Mouse (Mus musculus) intestine, postnatal 0 days (tissue): ENCODE data around the gene Usp6nl. TPM values are rescaled to one million over a fixed set of nuclear protein-coding genes. Genes with fewer than 3 reads are reported as not detected.

Experiments used
- ATAC-seq: fragments of 200-750 bp; cut with Nextera tagmentation; 2 replicates; pipeline ENCODE4 v1.8.0; 2017; ENCODE audit warnings: mild to moderate bottlenecking, moderate TSS enrichment, moderate library complexity
- H3K27ac ChIP-seq: fragments of 300-500 bp; sonication (generic); 2 replicates; pipeline ENCODE4 v1.5.1; 2014; ENCODE audit warnings: mild to moderate bottlenecking, low read depth, low read length, moderate library complexity
- H3K27me3 ChIP-seq: fragments of 300-500 bp; sonication (generic); replicated peaks from 2 replicates; pipeline ENCODE4 v1.6.1; 2014; ENCODE audit warnings: low read length, mixed read lengths; ENCODE audit not compliant: control insufficient read depth, insufficient read depth
- H3K36me3 ChIP-seq: fragments of 300-500 bp; sonication (generic); 2 replicates; pipeline ENCODE4 v1.6.1; 2014; ENCODE audit warnings: mild to moderate bottlenecking, moderate library complexity; ENCODE audit not compliant: control insufficient read depth, insufficient read depth
- H3K4me1 ChIP-seq: fragments of 300-500 bp; sonication (generic); replicated peaks from 2 replicates; pipeline ENCODE4 v1.6.1; 2014; ENCODE audit warnings: antibody characterized with exemption, low read length, mixed read lengths; ENCODE audit not compliant: control insufficient read depth, insufficient read depth
- H3K4me2 ChIP-seq: fragments of 300-500 bp; sonication (generic); replicated peaks from 2 replicates; pipeline ENCODE4 v1.6.1; 2014; ENCODE audit warnings: low read depth, mild to moderate bottlenecking, moderate library complexity
- H3K4me3 ChIP-seq: fragments of 300-500 bp; sonication (generic); 2 replicates; pipeline ENCODE4 v1.5.1; 2014; ENCODE audit warnings: low read depth, low read length
- H3K9ac ChIP-seq: fragments of 300-500 bp; sonication (generic); 2 replicates; pipeline ENCODE4 v1.6.1; 2014; ENCODE audit warnings: mild to moderate bottlenecking, low read depth, low read length
- H3K9me3 ChIP-seq: fragments of 300-500 bp; sonication (generic); 2 replicates; pipeline ENCODE4 v1.6.1; 2016; ENCODE audit warnings: mixed run types; ENCODE audit not compliant: control insufficient read depth
- CTCF ChIP-seq: sonication (generic); IDR thresholded peaks from 2 replicates; pipeline ENCODE4 v1.5.1; 2016; ENCODE audit warnings: low read depth, mild to moderate bottlenecking, control low read depth, antibody characterized with exemption, moderate library complexity
- WGBS: fragments of 180-500 bp; shearing (Covaris S2); extraction: QIAGEN DNeasy Blood & Tissue Kit; methylation state at CpG from one replicate; pipeline ENCODE4 v1.1.7; 2014; 5-methylcytosine and 5-hydroxymethylcytosine counted together
- polyA plus RNA-seq: library from polyadenylated mRNA; unstranded; fragments of >200 nt; fragmentation: Nextera tagmentation; extraction: Ambion mirVana; gene quantifications from 2 replicates; pipeline ENCODE4 v1.2.1, GENCODE M21; 2015

Usp6nl gene
- 6.8 and 7.7 TPM in 2 replicates for polyA plus RNA-seq

DNA sequence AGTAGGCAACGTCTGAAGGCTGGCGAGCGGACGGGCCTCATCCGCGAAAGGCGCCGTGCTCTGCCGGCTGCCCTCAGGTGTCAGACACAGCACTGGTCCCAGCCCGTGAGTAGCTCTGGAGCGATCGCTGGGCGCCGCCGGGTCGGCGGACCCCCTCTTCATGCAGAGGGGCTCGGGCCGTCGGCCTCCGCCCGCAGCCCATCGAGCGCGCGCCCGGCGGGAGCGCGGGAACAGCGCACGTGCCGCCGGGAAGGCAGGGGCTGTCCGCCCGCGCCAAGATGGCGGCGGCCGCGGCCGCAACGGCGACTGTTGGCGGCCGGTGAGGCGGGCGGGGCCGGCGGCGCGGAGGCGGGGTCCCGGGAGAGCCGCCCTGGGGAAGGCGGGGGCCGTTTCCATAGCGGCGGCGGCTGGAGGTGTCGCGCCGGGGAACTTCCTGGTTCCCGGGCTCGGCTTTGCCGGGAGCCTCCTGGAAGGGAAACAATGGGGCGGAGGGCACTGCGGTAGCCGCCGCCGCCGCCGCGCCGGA is at the start of gene Usp6nl:
Gene Usp6nl, plus strand, starts transcription at position 292 of the 526 bp plus-strand sequence.
- Histone ChIP-seq H3K27me3 (no peaks in the 10 kb centered on the region), H3K36me3 (no peaks in the 10 kb centered on the region), H3K4me3 (peak within 1 kb of the TSS; percentile 96), H3K27ac (peak within 1 kb of the TSS; percentile 99), H3K9ac (peak within 1 kb of the TSS; percentile 97), H3K9me3 (no peaks in the 10 kb centered on the region), H3K4me1 (0 out of 2 replicates have a peak, but pooled peaks cover 7% of the 10 kb centered on the region), H3K4me2 (peak within 1 kb of the TSS; percentile 71)
- TF ChIP-seq CTCF, result no peak
- peak; percentile 96 for ATAC-seq
- 1% methylated on average over 35 of the region's 75 CpGs for WGBS

DNA sequence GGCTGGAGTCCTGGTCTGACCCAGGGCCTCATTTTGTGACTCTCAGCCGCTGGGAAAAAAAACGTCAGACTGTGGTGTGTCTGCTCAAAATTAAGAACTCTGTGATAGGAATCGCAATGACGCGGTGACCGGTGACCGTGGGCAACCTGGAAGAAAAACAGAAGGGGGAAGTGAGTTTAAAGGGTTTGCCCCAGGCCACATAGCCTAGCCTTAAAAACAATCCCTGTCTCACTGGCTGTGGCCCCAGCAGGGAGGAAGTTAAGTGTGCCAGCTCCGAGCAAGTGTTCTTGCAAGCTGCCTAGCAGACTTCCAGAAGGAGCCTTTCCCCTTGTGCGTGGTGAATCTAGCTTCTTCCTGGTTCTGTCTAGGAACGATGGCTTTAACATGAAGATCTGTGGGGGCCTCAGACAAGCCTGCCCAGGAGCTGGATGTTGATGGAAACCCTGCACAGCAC is 49.0 kb upstream of the Usp6nl start:
- 70% methylated on average over 10 of the region's 10 CpGs for WGBS
- Histone ChIP-seq H3K36me3 (no peaks in the 10 kb centered on the region), H3K27me3 (no peaks in the 10 kb centered on the region), H3K9me3 (no peaks in the 10 kb centered on the region), H3K4me2 (no peak overlapping the region), H3K4me3 (no peak overlapping the region), H3K27ac (no peak overlapping the region), H3K9ac (no peak overlapping the region), H3K4me1 (no peaks in the 10 kb centered on the region)
- no peak for TF ChIP-seq CTCF
- ATAC-seq, result no peak

DNA sequence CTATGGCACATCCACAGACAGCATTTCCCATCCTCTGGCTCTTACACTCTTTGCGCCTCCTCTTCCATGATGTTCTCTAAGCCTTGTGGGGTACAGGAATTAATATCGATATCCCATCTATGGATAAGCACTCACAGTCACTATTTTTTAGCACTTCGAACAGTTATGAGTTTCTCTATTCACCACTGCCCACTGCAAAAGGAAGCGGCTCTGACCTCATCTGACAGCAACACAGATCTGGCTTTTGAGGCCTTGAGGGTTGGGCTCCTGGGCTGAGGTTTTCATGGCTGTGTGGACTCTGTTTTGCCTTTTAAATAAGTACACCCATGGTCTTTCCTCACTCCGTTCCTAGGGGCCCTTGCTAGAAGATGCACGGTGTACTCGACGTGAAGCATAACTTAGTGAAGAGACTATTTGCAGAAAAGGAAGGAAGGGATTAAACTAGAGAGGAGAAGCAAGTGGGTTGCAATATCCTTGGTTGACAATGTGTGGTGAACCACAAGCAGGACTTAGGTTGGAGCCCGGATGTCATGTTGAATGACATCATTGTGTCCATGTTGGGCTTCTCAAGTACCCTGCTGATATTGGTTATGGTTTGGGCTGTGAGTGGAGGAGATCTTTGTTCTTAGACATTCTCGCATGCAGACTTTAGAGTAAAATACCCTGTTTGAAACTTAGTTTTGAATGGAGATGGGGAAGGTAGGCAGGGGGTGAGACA is 43.5 kb upstream of the Usp6nl start:
- H3K4me2 ChIP-seq, result no peak overlapping the region
- ATAC-seq, result no peak
- no peak overlapping the region for H3K4me3 ChIP-seq
- no peaks in the 10 kb centered on the region for H3K27me3 ChIP-seq
- 0 out of 2 replicates have a peak, but pooled peaks cover 3% of the 10 kb centered on the region for H3K4me1 ChIP-seq
- no peak overlapping the region for H3K27ac ChIP-seq
- no peak overlapping the region for H3K9ac ChIP-seq
- no peaks in the 10 kb centered on the region for H3K9me3 ChIP-seq
- no peak for TF ChIP-seq CTCF
- no peaks in the 10 kb centered on the region for H3K36me3 ChIP-seq
- 84% methylated on average over 10 of the region's 10 CpGs for WGBS

DNA sequence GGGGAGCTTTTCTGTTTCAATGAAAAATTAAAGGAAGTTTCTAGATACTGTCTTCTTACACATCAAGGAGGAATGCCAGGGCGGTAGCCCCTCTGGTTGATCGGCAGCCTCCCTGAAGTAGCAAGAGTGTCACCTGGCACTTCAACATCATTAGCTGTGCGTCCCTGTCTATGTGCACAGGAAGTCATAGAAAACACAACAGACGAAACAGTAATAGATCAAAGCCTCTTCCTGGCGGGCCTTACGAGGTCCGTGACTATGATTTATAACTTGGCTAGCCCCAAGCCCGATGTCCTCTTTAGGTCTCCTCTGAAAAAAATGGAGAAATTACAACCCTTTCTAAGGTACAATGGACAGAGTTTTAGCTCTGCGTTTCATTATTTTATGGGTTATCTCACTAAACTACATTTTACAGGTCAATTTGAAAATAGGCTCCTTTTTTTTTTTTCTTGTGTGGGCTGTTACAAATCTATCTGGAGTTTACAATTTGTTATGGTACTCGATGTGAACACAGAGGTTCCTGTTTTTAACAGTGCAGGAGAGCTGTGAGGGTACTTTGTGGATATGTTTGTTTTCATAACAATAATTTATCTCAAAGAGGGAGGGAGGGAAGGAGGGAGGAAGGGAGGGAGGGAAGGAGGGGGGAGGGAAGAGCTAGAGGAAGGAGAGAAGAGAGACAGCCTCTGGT is 42.7 kb upstream of the Usp6nl start:
- ATAC-seq, result no peak
- Histone ChIP-seq H3K9ac (no peak overlapping the region), H3K27ac (no peak overlapping the region), H3K36me3 (no peaks in the 10 kb centered on the region), H3K4me3 (no peak overlapping the region), H3K4me2 (no peak overlapping the region), H3K9me3 (no peaks in the 10 kb centered on the region), H3K4me1 (0 out of 2 replicates have a peak, but pooled peaks cover 3% of the 10 kb centered on the region), H3K27me3 (no peaks in the 10 kb centered on the region)
- 46% methylated on average over 10 of the region's 10 CpGs for WGBS
- no peak for TF ChIP-seq CTCF

DNA sequence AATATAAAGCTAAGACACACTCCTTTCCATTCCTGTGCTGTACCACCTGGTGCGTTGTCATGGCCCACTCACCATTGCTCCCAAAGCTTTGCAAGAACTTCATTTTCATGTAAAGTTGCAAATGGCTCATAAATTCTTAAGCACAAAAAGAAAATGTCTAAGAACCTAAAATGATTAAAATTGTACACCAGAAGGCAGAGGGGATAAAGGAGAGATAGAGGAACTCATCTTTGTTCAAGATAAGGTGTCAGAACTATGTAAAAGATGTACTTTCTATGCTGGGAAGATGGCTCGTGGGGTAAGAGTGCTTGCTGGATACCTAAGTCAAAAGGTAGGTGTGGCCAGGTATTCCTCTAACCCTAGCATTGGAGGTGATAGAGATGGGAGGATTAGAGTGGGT is 38.9 kb upstream of the Usp6nl start:
- 90% methylated on average over 2 of the region's 2 CpGs for WGBS
- no peak for ATAC-seq
- TF ChIP-seq CTCF, result no peak
- Histone ChIP-seq H3K9me3 (no peaks in the 10 kb centered on the region), H3K27ac (no peak overlapping the region), H3K27me3 (no peaks in the 10 kb centered on the region), H3K4me3 (no peak overlapping the region), H3K36me3 (no peaks in the 10 kb centered on the region), H3K9ac (no peak overlapping the region), H3K4me2 (no peak overlapping the region), H3K4me1 (0 out of 2 replicates have a peak, but pooled peaks cover 3% of the 10 kb centered on the region)

DNA sequence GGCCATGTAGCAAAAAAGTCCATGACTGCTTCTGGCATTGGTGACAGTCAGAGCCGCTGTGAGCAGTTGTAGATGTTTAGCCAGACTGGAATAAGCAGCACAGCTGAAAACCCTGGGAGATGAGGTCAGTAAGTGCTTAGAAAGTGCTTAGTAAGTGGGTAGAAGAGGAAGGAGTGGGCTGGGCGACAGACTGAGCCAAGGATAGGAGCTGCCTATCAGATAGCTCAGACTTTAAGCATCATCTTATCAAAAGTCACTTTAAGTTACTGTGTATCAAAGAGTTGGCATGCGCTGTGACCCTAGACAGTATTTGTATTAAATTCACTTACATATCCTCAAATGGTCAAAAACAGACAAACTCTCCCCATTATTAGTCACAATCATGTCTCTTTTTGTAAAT is 37.7 kb upstream of the Usp6nl start:
- ATAC-seq, result no peak
- Histone ChIP-seq H3K36me3 (no peaks in the 10 kb centered on the region), H3K27me3 (no peaks in the 10 kb centered on the region), H3K4me3 (no peak overlapping the region), H3K9ac (no peak overlapping the region), H3K27ac (no peak overlapping the region), H3K4me1 (0 out of 2 replicates have a peak, but pooled peaks cover 3% of the 10 kb centered on the region), H3K9me3 (no peaks in the 10 kb centered on the region), H3K4me2 (no peak overlapping the region)
- TF ChIP-seq CTCF, result no peak
- WGBS, result 70% methylated on average over 3 of the region's 3 CpGs
